ENCODE assay signal across 9 mouse cellular contexts in genomic region chr6:124640997-124641396, GRCm38 (mm10). TPM values are rescaled to one million over a fixed set of nuclear protein-coding genes. Genes with fewer than 3 reads are reported as not detected.
A peak's percentile ranks its signal among the peaks of the same experiment; 100 is the strongest.
DNase-seq lines count a peak whose midpoint lies in the region; ATAC-seq and TF ChIP-seq lines count a peak whose summit lies in the region.
"Had no signal": no experiment of that assay in that cellular context is flagged by ENCODE, and none has a peak within 500 bp of the region (broad histone marks: within the 10 kb centered on the region; RNA-seq: fewer than 3 reads in every experiment).

No protein-coding gene starts in this region.

- no peak for ATAC-seq in forebrain, postnatal 0 days
- no peak for ATAC-seq in forebrain, embryonic 12.5 days (ENCODE audit: low FRiP score)
- ATAC-seq in megakaryocyte progenitor cell, adult 5-6 weeks (replicated peaks; ENCODE audit: poor library complexity): peak; percentile 71

- H3K4me1 ChIP-seq in forebrain, postnatal 0 days (ENCODE audit: insufficient read depth): no peaks in the 10 kb centered on the region
- no peaks in the 10 kb centered on the region for H3K4me1 ChIP-seq in forebrain, embryonic 12.5 days
- H3K4me1 ChIP-seq in ES-Bruce4 (ENCODE audit: control insufficient read depth, insufficient read depth, low read length): no peaks in the 10 kb centered on the region

- WGBS in forebrain, postnatal 0 days: 38% methylated on average over 8 of the region's 8 CpGs
- WGBS in forebrain, embryonic 12.5 days: 41% methylated on average over 8 of the region's 8 CpGs

- no peak overlapping the region for H3K9ac ChIP-seq in forebrain, postnatal 0 days
- no peak overlapping the region for H3K9ac ChIP-seq in forebrain, embryonic 12.5 days
- H3K9ac ChIP-seq in ES-Bruce4 (ENCODE audit: low read depth, poor library complexity, severe bottlenecking): no peak overlapping the region
- H3K9ac ChIP-seq: liver, embryonic 15.5 days had no signal

- no peak overlapping the region for H3K4me3 ChIP-seq in forebrain, postnatal 0 days (ENCODE audit: low read depth, low read length)
- H3K4me3 ChIP-seq in forebrain, embryonic 12.5 days (replicated peaks): no peak overlapping the region
- no peak overlapping the region for H3K4me3 ChIP-seq in ES-Bruce4 (ENCODE audit: low read depth, low read length)
- H3K4me3 ChIP-seq: liver, embryonic 15.5 days had no signal

- peak; percentile 58 for TF ChIP-seq CTCF in forebrain, postnatal 0 days (IDR thresholded peaks at IDR 0.05; ENCODE audit: low read depth)
- peak; percentile 65 for TF ChIP-seq CTCF in ES-Bruce4 (IDR thresholded peaks at IDR 0.05; ENCODE audit: low read depth, low read length)

- no peak for TF ChIP-seq EP300 in ES-Bruce4 (IDR thresholded peaks at IDR 0.05; ENCODE audit: insufficient read depth, low read depth, low read length)

- no peaks in the 10 kb centered on the region for H3K27me3 ChIP-seq in forebrain, postnatal 0 days (ENCODE audit: insufficient read depth, low read length)
- H3K27me3 ChIP-seq in forebrain, embryonic 12.5 days: no peaks in the 10 kb centered on the region
- H3K27me3 ChIP-seq in ES-Bruce4 (ENCODE audit: control insufficient read depth, insufficient read depth, low read length, poor library complexity, severe bottlenecking): no peaks in the 10 kb centered on the region
- H3K27me3 ChIP-seq: liver, embryonic 15.5 days had no signal

- H3K36me3 ChIP-seq in forebrain, postnatal 0 days (ENCODE audit: insufficient read depth): no peaks in the 10 kb centered on the region
- H3K36me3 ChIP-seq in forebrain, embryonic 12.5 days (replicated peaks): no peaks in the 10 kb centered on the region
- no peaks in the 10 kb centered on the region for H3K36me3 ChIP-seq in ES-Bruce4 (ENCODE audit: control insufficient read depth, insufficient read depth, low read length, poor library complexity, severe bottlenecking)
- H3K36me3 ChIP-seq: liver, embryonic 15.5 days had no signal

- H3K27ac ChIP-seq in forebrain, postnatal 0 days (ENCODE audit: low read depth, low read length): no peak overlapping the region
- H3K27ac ChIP-seq in forebrain, embryonic 12.5 days: no peak overlapping the region
- H3K27ac ChIP-seq in ES-Bruce4 (ENCODE audit: insufficient read depth, low read length): no peak overlapping the region
- H3K27ac ChIP-seq: liver, embryonic 15.5 days had no signal

- peak; percentile 16 for DNase-seq in forebrain, postnatal 0 days
- peak; percentile 57 for DNase-seq in c-Kit-negative CD71-positive TER-119-positive erythroid progenitor cells, embryonic 14.5 days (ENCODE audit: low read depth, low spot score)
- DNase-seq in frontal cortex, postnatal 36 days (ENCODE audit: low spot score in 2 of 2): peak; percentile 33 to 53
- peak; percentile 37 for DNase-seq in layer of hippocampus, adult 9-10 months (ENCODE audit: low spot score)
- DNase-seq in spleen, postnatal 14 days (ENCODE audit: low spot score in 2 of 2): peak; percentile 72 to 81

- TF ChIP-seq POLR2A in ES-Bruce4 (IDR thresholded peaks at IDR 0.05; ENCODE audit: insufficient read depth, low read length): no peak

- no peak overlapping the region for H3K4me2 ChIP-seq in forebrain, postnatal 0 days (ENCODE audit: low read depth)
- H3K4me2 ChIP-seq in forebrain, embryonic 12.5 days: no peak overlapping the region
- H3K4me2 ChIP-seq: liver, embryonic 15.5 days had no signal

- H3K9me3 ChIP-seq in forebrain, postnatal 0 days (ENCODE audit: low read length): no peaks in the 10 kb centered on the region
- H3K9me3 ChIP-seq in forebrain, embryonic 12.5 days: no peaks in the 10 kb centered on the region
- H3K9me3 ChIP-seq in ES-Bruce4 (replicated peaks; ENCODE audit: control insufficient read depth, insufficient read depth, low read length, poor library complexity, severe bottlenecking): no peaks in the 10 kb centered on the region
- H3K9me3 ChIP-seq: liver, embryonic 15.5 days had no signal

RNA-seq across cellular contexts. Expression of gene C1s2, which starts 5.1 kb away (rescaled TPM):
- 0.15 and 0.19 TPM in 2 replicates for total RNA-seq in forebrain, postnatal 0 days (2014; rRNA removed)
- polyA plus RNA-seq in forebrain, postnatal 0 days (2015; fragmentation: Nextera tagmentation; extraction: Ambion mirVana): 0.17 and 0.18 TPM in 2 replicates
- 0.08 TPM in 2 replicates for polyA plus RNA-seq in forebrain, embryonic 12.5 days (2016; fragmentation: Nextera tagmentation; extraction: Ambion mirVana)
- polyA plus RNA-seq in ES-Bruce4 (2011; ENCODE audit: insufficient read depth, insufficient read length, low read depth, missing spikeins): 0.49 TPM in 1 of 2 replicates, not detected in the other
- total RNA-seq in megakaryocyte progenitor cell, adult 5-6 weeks (2015): not detected in 2 replicates
- total RNA-seq in megakaryocyte progenitor cell, adult 5-6 weeks (2017): not detected in 2 replicates
- polyA plus RNA-seq: liver, embryonic 15.5 days had no signal

RNA-seq across cellular contexts. Expression of gene Lpcat3, which starts 21.8 kb away (rescaled TPM):
- total RNA-seq in forebrain, postnatal 0 days (2014; rRNA removed): 27.6 and 35.6 TPM in 2 replicates
- polyA plus RNA-seq in forebrain, postnatal 0 days (2015; fragmentation: Nextera tagmentation; extraction: Ambion mirVana): 34.3 and 41.3 TPM in 2 replicates
- 28.1 and 35.0 TPM in 2 replicates for polyA plus RNA-seq in forebrain, embryonic 12.5 days (2016; fragmentation: Nextera tagmentation; extraction: Ambion mirVana)
- 69.3 and 73.8 TPM in 2 replicates for polyA plus RNA-seq in ES-Bruce4 (2011; ENCODE audit: insufficient read depth, insufficient read length, low read depth, missing spikeins)
- total RNA-seq in megakaryocyte progenitor cell, adult 5-6 weeks (2015): 38.4 and 40.7 TPM in 2 replicates
- 27.8 and 28.8 TPM in 2 replicates for total RNA-seq in megakaryocyte progenitor cell, adult 5-6 weeks (2017)

Comparison
In these comparisons a context has a peak if more than half of its experiments do, and no peak if none do; other contexts are left out.
1. DNase-seq: peak in every context shown above with its lines; median percentile 76 in spleen, postnatal 14 days; 57 in c-Kit-negative CD71-positive TER-119-positive erythroid progenitor cells, embryonic 14.5 days; 43 in frontal cortex, postnatal 36 days; 37 in layer of hippocampus, adult 9-10 months; 16 in forebrain, postnatal 0 days.